16 mouse cellular contexts compared by ENCODE assay signal in the genomic region with DNA sequence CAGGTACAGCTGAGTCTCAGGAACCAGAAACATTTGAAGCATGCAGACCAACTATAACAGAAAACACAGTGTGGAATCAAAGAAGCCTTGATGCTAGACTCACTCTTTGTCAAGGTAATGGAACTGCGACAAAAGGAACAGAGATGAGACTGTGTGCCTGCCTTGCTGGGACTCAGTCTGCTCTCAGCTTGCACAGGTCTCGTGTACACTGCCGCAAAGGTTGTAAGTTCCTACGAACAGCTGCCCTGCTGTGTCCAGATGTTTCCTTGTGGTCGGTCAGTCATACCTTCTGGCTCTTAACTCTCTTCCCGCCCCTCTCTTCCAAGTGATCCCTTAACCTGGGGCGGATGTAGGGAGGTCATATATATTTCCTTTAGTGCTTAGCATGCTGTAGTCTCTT.
DNase-seq lines count a peak whose midpoint lies in the region; ATAC-seq and TF ChIP-seq lines count a peak whose summit lies in the region.
"Had no signal": no experiment of that assay in that cellular context is flagged by ENCODE, and none has a peak within 500 bp of the region (broad histone marks: within the 10 kb centered on the region; RNA-seq: fewer than 3 reads in every experiment).

No protein-coding gene starts in this region.

- H3K9me3 ChIP-seq in heart, embryonic 15.5 days (replicated peaks) = no peaks in the 10 kb centered on the region
- H3K9me3 ChIP-seq in G1E (replicated peaks) = no peaks in the 10 kb centered on the region
- H3K9me3 ChIP-seq in intestine, embryonic 15.5 days = no peaks in the 10 kb centered on the region
- H3K9me3 ChIP-seq in stomach, embryonic 14.5 days (ENCODE audit: control insufficient read depth, low read depth, low read length) = no peaks in the 10 kb centered on the region
- H3K9me3 ChIP-seq: embryonic facial prominence, embryonic 12.5 days; forebrain, embryonic 12.5 days had no signal

- no peaks in the 10 kb centered on the region for H3K27me3 ChIP-seq in heart, embryonic 15.5 days
- H3K27me3 ChIP-seq in G1E (ENCODE audit: insufficient read depth, low read length) = no peaks in the 10 kb centered on the region
- H3K27me3 ChIP-seq in intestine, embryonic 15.5 days (replicated peaks) = no peaks in the 10 kb centered on the region
- no peaks in the 10 kb centered on the region for H3K27me3 ChIP-seq in stomach, embryonic 14.5 days (ENCODE audit: control insufficient read depth, insufficient read depth, low read length)
- H3K27me3 ChIP-seq: embryonic facial prominence, embryonic 12.5 days; forebrain, embryonic 12.5 days had no signal

- ATAC-seq in heart, embryonic 15.5 days (replicated peaks; ENCODE audit: insufficient number of reproducible peaks, insufficient read depth, low FRiP score, low read depth) = no peak
- ATAC-seq in G1E (ENCODE audit: extremely low read depth, insufficient number of reproducible peaks, low FRiP score, poor library complexity, severe bottlenecking) = no peak
- ATAC-seq in intestine, embryonic 15.5 days = no peak
- no peak for ATAC-seq in stomach, embryonic 14.5 days (ENCODE audit: insufficient number of reproducible peaks, insufficient read depth, low FRiP score, low read depth)
- ATAC-seq: hindbrain, postnatal 0 days had no signal

- H3K4me3 ChIP-seq in heart, embryonic 15.5 days = no peak overlapping the region
- peak overlapping the region; percentile 49; the same call in 1 of the 2 replicates for H3K4me3 ChIP-seq in G1E (ENCODE audit: low read depth, low read length)
- H3K4me3 ChIP-seq in intestine, embryonic 15.5 days (replicated peaks) = no peak overlapping the region
- no peak overlapping the region for H3K4me3 ChIP-seq in stomach, embryonic 14.5 days (ENCODE audit: low read depth, low read length)
- H3K4me3 ChIP-seq: embryonic facial prominence, embryonic 12.5 days; forebrain, embryonic 12.5 days had no signal

- H3K36me3 ChIP-seq in heart, embryonic 15.5 days = no peaks in the 10 kb centered on the region
- peaks cover 65% of the 10 kb centered on the region for H3K36me3 ChIP-seq in G1E (replicated peaks)
- H3K36me3 ChIP-seq in intestine, embryonic 15.5 days = no peaks in the 10 kb centered on the region
- H3K36me3 ChIP-seq in stomach, embryonic 14.5 days (ENCODE audit: control insufficient read depth, insufficient read depth, low read length) = no peaks in the 10 kb centered on the region

- 70% methylated on average over 7 of the region's 7 CpGs for WGBS in heart, embryonic 15.5 days
- 62% methylated on average over 7 of the region's 7 CpGs for WGBS in intestine, embryonic 15.5 days
- 56% methylated on average over 7 of the region's 7 CpGs for WGBS in stomach, embryonic 14.5 days

- H3K27ac ChIP-seq in heart, embryonic 15.5 days = peak overlapping the region; percentile 48; the same call in 1 of the 2 replicates
- H3K27ac ChIP-seq in intestine, embryonic 15.5 days = peak overlapping the region; percentile 36; the same call in 1 of the 2 replicates
- peak overlapping the region; percentile 16; the same call in 1 of the 2 replicates for H3K27ac ChIP-seq in stomach, embryonic 14.5 days (ENCODE audit: low read length)
- H3K27ac ChIP-seq: embryonic facial prominence, embryonic 12.5 days; forebrain, embryonic 12.5 days; hindbrain, postnatal 0 days; kidney, postnatal 0 days; macrophage had no signal

- H3K4me2 ChIP-seq in heart, embryonic 15.5 days = no peak overlapping the region
- no peak overlapping the region for H3K4me2 ChIP-seq in intestine, embryonic 15.5 days (replicated peaks)
- no peak overlapping the region for H3K4me2 ChIP-seq in stomach, embryonic 14.5 days (replicated peaks; ENCODE audit: low read depth, low read length)
- H3K4me2 ChIP-seq: embryonic facial prominence, embryonic 12.5 days; forebrain, embryonic 12.5 days had no signal

- DNase-seq in heart, adult 18-20 months = no peak
- DNase-seq in G1E (ENCODE audit: low spot score) = no peak
- DNase-seq in ovary, postnatal 10 days (ENCODE audit: low spot score) = no peak
- no peak for DNase-seq in spleen, postnatal 4 days (ENCODE audit: low spot score in 2 of 2)
- DNase-seq: adrenal gland, adult 8-10 months; cerebellum, postnatal 10 days; midbrain, embryonic 14.5 days; spleen, adult 18-20 months had no signal

- no peak for TF ChIP-seq CTCF in G1E (IDR thresholded peaks at IDR 0.05; ENCODE audit: low read depth, low read length)

- peaks cover 31% of the 10 kb centered on the region for H3K4me1 ChIP-seq in heart, embryonic 15.5 days (replicated peaks)
- H3K4me1 ChIP-seq in G1E (ENCODE audit: insufficient read depth, low read depth, low read length) = peaks cover 66% of the 10 kb centered on the region
- peaks cover 14% of the 10 kb centered on the region; the same call in 1 of the 2 replicates for H3K4me1 ChIP-seq in intestine, embryonic 15.5 days (replicated peaks)
- peaks cover 7% of the 10 kb centered on the region; the same call in 1 of the 2 replicates for H3K4me1 ChIP-seq in stomach, embryonic 14.5 days (ENCODE audit: control insufficient read depth, insufficient read depth, low read length)

- H3K9ac ChIP-seq in heart, embryonic 15.5 days = no peak overlapping the region
- H3K9ac ChIP-seq in intestine, embryonic 15.5 days = no peak overlapping the region
- no peak overlapping the region for H3K9ac ChIP-seq in stomach, embryonic 14.5 days (replicated peaks; ENCODE audit: low read depth, low read length)
- H3K9ac ChIP-seq: embryonic facial prominence, embryonic 12.5 days; forebrain, embryonic 12.5 days had no signal
